In genomic region chr17:8702503-8702902, GRCm38 (mm10) we compare ENCODE assay signal across 11 mouse cellular contexts.
DNase-seq lines count a peak whose midpoint lies in the region; TF ChIP-seq lines count a peak whose summit lies in the region.
"Had no signal": no experiment of that assay in that cellular context is flagged by ENCODE, and none has a peak within 500 bp of the region (broad histone marks: within the 10 kb centered on the region; RNA-seq: fewer than 3 reads in every experiment).

No protein-coding gene starts in this region.

- intact Hi-C loops in left cerebral cortex, postnatal 4 days (cut with DNase I): no loop called here

- no peak overlapping the region for H3K27ac ChIP-seq in layer of hippocampus, adult 2 months
- H3K27ac ChIP-seq: heart, embryonic 15.5 days had no signal

- DNase-seq in brain, embryonic 18.5 days (ENCODE audit: low read depth, low spot score): peak; percentile 30
- DNase-seq in cerebellum, adult 9-10 months: peak; percentile 93
- DNase-seq in layer of hippocampus, adult 2 months (ENCODE audit: low spot score in 2 of 2): peak; percentile 82 to 86
- peak; percentile 73 for DNase-seq in left cerebral cortex, postnatal 4 days
- no peak for DNase-seq in yolk sac, embryonic 10.5 days (ENCODE audit: low spot score)
- no peak for DNase-seq in gastrocnemius, postnatal 25 days
- no peak for DNase-seq in urinary bladder, postnatal 25 days (ENCODE audit: low spot score)
- DNase-seq: adrenal gland, adult 2 months; thymus, adult 2 months had no signal

- TF ChIP-seq CTCF in layer of hippocampus, adult 2 months (conservative IDR thresholded peaks at IDR 0.05): peak; percentile 29; the same call in 1 of the 2 replicates

- no peak overlapping the region for H3K4me3 ChIP-seq in layer of hippocampus, adult 2 months
- H3K4me3 ChIP-seq: heart, embryonic 15.5 days; myocyte had no signal

Comparison
In these comparisons a context has a peak if more than half of its experiments do, and no peak if none do; other contexts are left out.
1. DNase-seq: peak in brain, embryonic 18.5 days (single experiment), cerebellum, adult 9-10 months (single experiment), layer of hippocampus, adult 2 months (2 of 2) and left cerebral cortex, postnatal 4 days (single experiment); none in yolk sac, embryonic 10.5 days (single experiment), gastrocnemius, postnatal 25 days (single experiment) and urinary bladder, postnatal 25 days (single experiment).